Mouse (Mus musculus): Measurements from ENCODE around the gene Acot6.

The Acot6 gene

GRCm38 (mm10) chr12:84101493-84101845 lies 1.0 kb downstream of the Acot6 start:
- DNase-seq (ENCODE audit: low read depth, low spot score) = no peak

- DNase-seq (ENCODE audit: low read depth, low spot score) = no peak
Measured at GRCm38 (mm10) chr12:84107012-84107411, 6.6 kb downstream of the Acot6 start.

GRCm38 (mm10) chr12:84107692-84108091 lies 7.2 kb downstream of the Acot6 start:
- DNase-seq (ENCODE audit: low read depth, low spot score) = no peak

- DNase-seq (ENCODE audit: low read depth, low spot score) = no peak
Measured at GRCm38 (mm10) chr12:84109924-84110323, 9.5 kb downstream of the Acot6 start.

GRCm38 (mm10) chr12:84110814-84111213 lies 10.4 kb downstream of the Acot6 start:
- DNase-seq (ENCODE audit: low read depth, low spot score) = no peak

- no peak for DNase-seq (ENCODE audit: low read depth, low spot score)
Measured at GRCm38 (mm10) chr12:84113676-84114075, 13.2 kb downstream of the Acot6 start.

GRCm38 (mm10) chr12:84114153-84114994 lies 13.9 kb downstream of the Acot6 start, which contains the start of gene Dnal1:
Dnal1 (plus strand) TSS chr12:84114366.
- DNase-seq (ENCODE audit: low read depth, low spot score) = peak; percentile 86

GRCm38 (mm10) chr12:84119584-84119983 lies 19.1 kb downstream of the Acot6 start:
- no peak for DNase-seq (ENCODE audit: low read depth, low spot score)

GRCm38 (mm10) chr12:84125892-84126291 lies 25.4 kb downstream of the Acot6 start:
- no peak for DNase-seq (ENCODE audit: low read depth, low spot score)

GRCm38 (mm10) chr12:84126899-84127298 lies 26.4 kb downstream of the Acot6 start:
- no peak for DNase-seq (ENCODE audit: low read depth, low spot score)

- peak; percentile 58 for DNase-seq (ENCODE audit: low read depth, low spot score)
Measured at GRCm38 (mm10) chr12:84128576-84128975, 28.1 kb downstream of the Acot6 start.

- no peak for DNase-seq (ENCODE audit: low read depth, low spot score)
Measured at GRCm38 (mm10) chr12:84129931-84130330, 29.5 kb downstream of the Acot6 start.

- DNase-seq (ENCODE audit: low read depth, low spot score) = no peak
Measured at GRCm38 (mm10) chr12:84132265-84132664, 31.8 kb downstream of the Acot6 start.

GRCm38 (mm10) chr12:84137131-84137530 lies 36.7 kb downstream of the Acot6 start:
- DNase-seq (ENCODE audit: low read depth, low spot score) = no peak

- DNase-seq (ENCODE audit: low read depth, low spot score) = no peak
Measured at GRCm38 (mm10) chr12:84140135-84140534, 39.7 kb downstream of the Acot6 start.

- no peak for DNase-seq (ENCODE audit: low read depth, low spot score)
Measured at GRCm38 (mm10) chr12:84141271-84141670, 40.8 kb downstream of the Acot6 start.

GRCm38 (mm10) chr12:84142281-84143050 lies 42.0 kb downstream of the Acot6 start:
- no peak for DNase-seq (ENCODE audit: low read depth, low spot score)

- DNase-seq (ENCODE audit: low read depth, low spot score) = peak; percentile 80
Measured at GRCm38 (mm10) chr12:84147954-84148621, 47.6 kb downstream of the Acot6 start, which contains the start of gene Pnma1. Pnma1 (minus strand) TSS chr12:84148489.

- no peak for DNase-seq (ENCODE audit: low read depth, low spot score)
Measured at GRCm38 (mm10) chr12:84148622-84149012, 48.2 kb downstream of the Acot6 start.

- DNase-seq (ENCODE audit: low read depth, low spot score) = no peak
Measured at GRCm38 (mm10) chr12:84149971-84150370, 49.5 kb downstream of the Acot6 start.

- DNase-seq (ENCODE audit: low read depth, low spot score) = no peak
Measured at GRCm38 (mm10) chr12:84150976-84151375, 50.5 kb downstream of the Acot6 start.

- DNase-seq (ENCODE audit: low read depth, low spot score) = no peak
Measured at GRCm38 (mm10) chr12:84151911-84152310, 51.5 kb downstream of the Acot6 start.
